Mouse (Mus musculus) heart, adult 8-10 months (tissue): Measurements from ENCODE around the gene Gm28305. TPM values are rescaled to one million over a fixed set of nuclear protein-coding genes. Genes with fewer than 3 reads are reported as not detected.

Experiments
- total RNA-seq, 4 experiments: library from RNA; stranded (reverse); gene quantifications; 2 replicates each; pipeline ENCODE4 v1.2.4; 2022

Gm28305 gene
- total RNA-seq, 4 experiments from 2014 or later = 2.0 TPM; not detected in 3

Other genes starting within 250 kb of the Gm28305 start
- 1 to 10 TPM; 2.4 to 3.7 (median 2.9) TPM for gene Nphp3, start 38.1 kb upstream of the Gm28305 start, total RNA-seq
- gene Uba5, start 22.5 kb downstream of the Gm28305 start, total RNA-seq = 10 to 100 TPM; 12.7 to 16.2 (median 14.0) TPM
- 100 to 1,000 TPM; 114 to 136 (median 130) TPM for gene Acad11, start 22.7 kb downstream of the Gm28305 start, total RNA-seq
- 1 to 10 TPM; 1.6 to 3.1 (median 1.8) TPM for gene Ackr4, start 86.3 kb downstream of the Gm28305 start, total RNA-seq
- 10 to 100 TPM; 28.3 to 36.0 (median 32.0) TPM for gene Dnajc13, start 222.3 kb downstream of the Gm28305 start, total RNA-seq